Mouse (Mus musculus): ENCODE results near the gene Klhl20. TPM values are rescaled to one million over a fixed set of nuclear protein-coding genes. Genes with fewer than 3 reads are reported as not detected.
"Not testable (repeated sequence)": the region's sequence is repeated elsewhere in the genome, so short reads cannot be mapped to it uniquely, and the experiment has no call there.

The Klhl20 gene
- 19.8 and 20.3 TPM in 2 replicates for polyA plus RNA-seq (2014; fragmentation: Nextera tagmentation; extraction: Ambion mirVana)

- Histone ChIP-seq H3K9me3 (ENCODE audit: control insufficient read depth, low read length) (no peaks in the 10 kb centered on the region), H3K4me3 (ENCODE audit: low read depth, low read length) (peak within 1 kb of the TSS; percentile 84), H3K9ac (ENCODE audit: low read length) (peak within 1 kb of the TSS; percentile 90), H3K36me3 (ENCODE audit: control insufficient read depth, insufficient read depth, low read length) (no peaks in the 10 kb centered on the region), H3K27ac (ENCODE audit: low read depth, low read length) (peak within 1 kb of the TSS; percentile 45; the same call in 1 of the 2 replicates), H3K27me3 (ENCODE audit: control insufficient read depth, insufficient read depth, low read length) (no peaks in the 10 kb centered on the region), H3K4me2 (peak within 1 kb of the TSS; percentile 71), H3K4me1 (ENCODE audit: control insufficient read depth, insufficient read depth, low read length) (peaks cover 4% of the 10 kb centered on the region; the same call in 1 of the 2 replicates)
- ATAC-seq (ENCODE audit: low FRiP score) = peak; percentile 94
- DNase-seq (ENCODE audit: low spot score, missing footprints) = peak; percentile 99
- WGBS = 4% methylated on average over 41 of the region's 41 CpGs
Observed at GRCm38 (mm10) chr1:161130726-161131664, at the start of gene Klhl20. TSS of gene Klhl20 (minus strand) at chr1:161131511.

- 54% methylated on average over 8 of the region's 8 CpGs for WGBS
- H3K27ac ChIP-seq (ENCODE audit: low read depth, low read length) = no peak overlapping the region
- H3K9ac ChIP-seq (ENCODE audit: low read length) = no peak overlapping the region
- no peaks in the 10 kb centered on the region for H3K27me3 ChIP-seq (ENCODE audit: control insufficient read depth, insufficient read depth, low read length)
- no peaks in the 10 kb centered on the region for H3K36me3 ChIP-seq (ENCODE audit: control insufficient read depth, insufficient read depth, low read length)
- H3K4me1 ChIP-seq (ENCODE audit: control insufficient read depth, insufficient read depth, low read length) = no peaks in the 10 kb centered on the region
- no peak overlapping the region for H3K4me2 ChIP-seq
- ATAC-seq (ENCODE audit: low FRiP score) (no peak), DNase-seq (ENCODE audit: low spot score, missing footprints) (peak; percentile 92)
- no peaks in the 10 kb centered on the region; the same call in 1 of the 2 replicates for H3K9me3 ChIP-seq (ENCODE audit: control insufficient read depth, low read length)
- no peak overlapping the region for H3K4me3 ChIP-seq (ENCODE audit: low read depth, low read length)
Observed at GRCm38 (mm10) chr1:161180674-161181073, 49.4 kb upstream of the Klhl20 start.

GRCm38 (mm10) chr1:161170651-161171050 lies 39.3 kb upstream of the Klhl20 start:
- under 1% methylated on average over 40 of the region's 40 CpGs for WGBS
- peak; percentile 96 for ATAC-seq (ENCODE audit: low FRiP score)
- Histone ChIP-seq H3K4me1 (ENCODE audit: control insufficient read depth, insufficient read depth, low read length) (no peaks in the 10 kb centered on the region), H3K27me3 (ENCODE audit: control insufficient read depth, insufficient read depth, low read length) (no peaks in the 10 kb centered on the region), H3K9ac (ENCODE audit: low read length) (peak overlapping the region; percentile 56), H3K4me2 (peak overlapping the region; percentile 60), H3K27ac (ENCODE audit: low read depth, low read length) (no peak overlapping the region), H3K4me3 (ENCODE audit: low read depth, low read length) (peak overlapping the region; percentile 37), H3K36me3 (ENCODE audit: control insufficient read depth, insufficient read depth, low read length) (no peaks in the 10 kb centered on the region), H3K9me3 (ENCODE audit: control insufficient read depth, low read length) (no peaks in the 10 kb centered on the region)
- DNase-seq (ENCODE audit: low spot score, missing footprints) = peak; percentile 94

DNA sequence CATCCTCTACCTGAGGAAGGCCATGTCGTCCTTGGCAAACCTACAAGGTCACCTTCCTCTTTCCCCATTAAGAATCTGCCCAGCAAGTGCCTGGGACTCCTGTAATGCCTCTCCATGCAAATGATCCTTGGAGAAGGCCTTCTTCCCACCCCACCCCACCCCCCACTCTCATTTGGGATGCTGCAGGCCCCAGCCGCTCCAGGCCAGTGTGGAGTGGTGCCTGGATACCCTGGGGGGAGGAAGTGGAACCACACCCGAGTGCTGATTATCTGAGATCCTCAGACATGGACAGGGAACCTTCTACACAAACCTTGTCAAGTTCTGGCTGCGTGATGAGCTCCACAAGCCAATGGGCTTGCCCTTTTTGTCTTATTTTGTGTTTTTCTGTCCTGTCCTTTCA lies 29.0 kb upstream of the Klhl20 start:
- Histone ChIP-seq H3K27ac (ENCODE audit: low read depth, low read length) (no peak overlapping the region), H3K4me3 (ENCODE audit: low read depth, low read length) (no peak overlapping the region), H3K4me2 (no peak overlapping the region), H3K9me3 (ENCODE audit: control insufficient read depth, low read length) (no peaks in the 10 kb centered on the region), H3K4me1 (ENCODE audit: control insufficient read depth, insufficient read depth, low read length) (no peaks in the 10 kb centered on the region), H3K9ac (ENCODE audit: low read length) (no peak overlapping the region), H3K27me3 (ENCODE audit: control insufficient read depth, insufficient read depth, low read length) (no peaks in the 10 kb centered on the region), H3K36me3 (ENCODE audit: control insufficient read depth, insufficient read depth, low read length) (no peaks in the 10 kb centered on the region)
- no peak for ATAC-seq (ENCODE audit: low FRiP score)
- 59% methylated on average over 4 of the region's 4 CpGs for WGBS
- DNase-seq (ENCODE audit: low spot score, missing footprints) = no peak

DNA sequence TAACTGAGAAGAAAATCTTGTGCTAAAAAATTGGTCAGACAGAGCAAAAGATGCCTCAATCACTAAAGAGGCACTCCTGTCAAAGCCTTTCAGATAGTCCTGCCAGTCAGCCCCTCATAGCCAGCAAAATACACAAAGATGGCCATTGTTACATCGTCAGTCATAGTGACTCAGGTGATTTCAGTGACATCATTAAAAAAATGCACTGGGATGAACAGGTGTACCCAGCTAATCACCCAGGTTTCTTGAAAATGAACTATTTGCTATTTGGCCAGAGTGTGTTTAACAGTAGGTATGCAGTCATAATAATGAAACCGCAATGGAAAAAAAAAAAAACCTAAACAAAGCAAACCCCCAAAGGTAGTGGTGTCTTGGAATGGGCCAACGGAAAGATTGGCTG lies 27.9 kb upstream of the Klhl20 start, which contains the start of gene Tex50:
Tex50 (minus strand) TSS at position 101 of the 400 bp plus-strand sequence.
- Histone ChIP-seq H3K27me3 (ENCODE audit: control insufficient read depth, insufficient read depth, low read length) (no peaks in the 10 kb centered on the region), H3K4me3 (ENCODE audit: low read depth, low read length) (no peak within 1 kb of the TSS), H3K9me3 (ENCODE audit: control insufficient read depth, low read length) (no peaks in the 10 kb centered on the region), H3K36me3 (ENCODE audit: control insufficient read depth, insufficient read depth, low read length) (no peaks in the 10 kb centered on the region), H3K9ac (ENCODE audit: low read length) (no peak within 1 kb of the TSS), H3K4me1 (ENCODE audit: control insufficient read depth, insufficient read depth, low read length) (no peaks in the 10 kb centered on the region), H3K4me2 (no peak within 1 kb of the TSS), H3K27ac (ENCODE audit: low read depth, low read length) (no peak within 1 kb of the TSS)
- no peak for ATAC-seq (ENCODE audit: low FRiP score)
- WGBS = 89% methylated on average over 3 of the region's 3 CpGs
- no peak for DNase-seq (ENCODE audit: low spot score, missing footprints)

DNA sequence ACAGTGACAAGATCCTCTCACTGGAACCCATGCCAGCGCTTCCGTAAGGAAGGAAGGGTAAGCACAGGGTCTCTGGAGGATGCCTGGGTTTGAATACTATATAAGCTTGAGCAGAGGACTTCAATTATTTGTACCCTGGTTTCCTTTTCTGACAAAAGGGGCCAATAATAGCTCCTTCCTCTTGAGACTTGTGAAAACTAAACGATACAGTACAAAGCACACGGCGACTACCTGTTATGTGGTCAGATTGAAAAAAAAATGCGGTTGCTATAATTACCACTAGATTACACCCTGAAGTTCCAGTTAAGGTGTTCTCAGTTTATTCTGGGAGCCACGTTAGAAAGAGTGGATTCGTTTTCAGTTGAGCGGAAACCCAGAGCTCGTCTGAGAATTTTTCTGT lies 25.2 kb upstream of the Klhl20 start:
- Histone ChIP-seq H3K36me3 (ENCODE audit: control insufficient read depth, insufficient read depth, low read length) (no peaks in the 10 kb centered on the region), H3K4me1 (ENCODE audit: control insufficient read depth, insufficient read depth, low read length) (no peaks in the 10 kb centered on the region), H3K4me3 (ENCODE audit: low read depth, low read length) (no peak overlapping the region), H3K27me3 (ENCODE audit: control insufficient read depth, insufficient read depth, low read length) (no peaks in the 10 kb centered on the region), H3K4me2 (no peak overlapping the region), H3K9me3 (ENCODE audit: control insufficient read depth, low read length) (no peaks in the 10 kb centered on the region), H3K9ac (ENCODE audit: low read length) (no peak overlapping the region), H3K27ac (ENCODE audit: low read depth, low read length) (no peak overlapping the region)
- 85% methylated on average over 10 of the region's 10 CpGs for WGBS
- DNase-seq (ENCODE audit: low spot score, missing footprints) = no peak
- ATAC-seq (ENCODE audit: low FRiP score) = no peak

DNA sequence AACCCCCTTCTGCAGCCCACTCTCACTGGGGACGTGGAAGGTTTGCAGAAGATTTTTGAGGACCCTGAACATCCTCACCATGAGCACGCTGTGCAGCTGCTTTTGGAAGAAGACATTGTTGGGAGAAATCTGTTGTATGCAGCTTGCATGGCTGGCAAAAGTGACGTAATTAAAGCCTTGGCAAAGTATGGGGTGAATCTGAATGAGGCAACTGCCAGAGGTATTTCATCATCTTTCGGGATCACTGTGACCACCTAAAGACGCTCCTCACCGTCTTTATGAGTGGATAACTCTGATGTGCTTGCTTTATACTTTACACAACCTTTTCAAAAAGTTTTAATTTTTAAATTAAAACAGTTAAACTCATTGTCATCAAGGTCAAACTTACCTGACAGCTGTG lies 19.8 kb upstream of the Klhl20 start:
- ATAC-seq (ENCODE audit: low FRiP score) = no peak
- H3K4me2 ChIP-seq = no peak overlapping the region
- no peaks in the 10 kb centered on the region for H3K27me3 ChIP-seq (ENCODE audit: control insufficient read depth, insufficient read depth, low read length)
- no peak for DNase-seq (ENCODE audit: low spot score, missing footprints)
- WGBS = 81% methylated on average over 6 of the region's 6 CpGs
- no peaks in the 10 kb centered on the region for H3K36me3 ChIP-seq (ENCODE audit: control insufficient read depth, insufficient read depth, low read length)
- no peak overlapping the region for H3K4me3 ChIP-seq (ENCODE audit: low read depth, low read length)
- H3K4me1 ChIP-seq (ENCODE audit: control insufficient read depth, insufficient read depth, low read length) = no peaks in the 10 kb centered on the region
- no peak overlapping the region for H3K9ac ChIP-seq (ENCODE audit: low read length)
- H3K27ac ChIP-seq (ENCODE audit: low read depth, low read length) = no peak overlapping the region
- H3K9me3 ChIP-seq (ENCODE audit: control insufficient read depth, low read length) = no peaks in the 10 kb centered on the region

DNA sequence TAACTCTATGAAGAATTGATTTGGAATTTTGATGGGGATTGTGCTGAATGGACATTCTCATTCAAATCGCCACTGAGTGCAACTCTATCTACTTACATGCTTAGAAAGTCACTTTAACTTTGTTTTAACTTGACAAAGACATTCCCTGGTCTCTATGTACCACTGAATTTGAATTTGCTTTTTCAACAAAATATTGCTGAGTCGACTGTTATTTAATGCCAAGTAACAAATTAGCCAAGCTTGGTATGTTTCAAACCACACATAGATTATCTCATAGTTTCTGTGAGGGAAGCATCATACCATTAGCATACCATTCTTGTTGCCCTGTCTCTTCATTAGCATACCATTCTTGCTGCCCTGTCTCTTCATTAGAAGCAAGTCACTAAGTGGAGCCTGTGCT lies 16.6 kb upstream of the Klhl20 start:
- no peak overlapping the region for H3K4me3 ChIP-seq (ENCODE audit: low read depth, low read length)
- no peaks in the 10 kb centered on the region for H3K27me3 ChIP-seq (ENCODE audit: control insufficient read depth, insufficient read depth, low read length)
- ATAC-seq (ENCODE audit: low FRiP score) = no peak
- no peak overlapping the region for H3K4me2 ChIP-seq
- H3K27ac ChIP-seq (ENCODE audit: low read depth, low read length) = no peak overlapping the region
- no peak overlapping the region for H3K9ac ChIP-seq (ENCODE audit: low read length)
- no peaks in the 10 kb centered on the region for H3K9me3 ChIP-seq (ENCODE audit: control insufficient read depth, low read length)
- WGBS = 80% methylated on average over 2 of the region's 2 CpGs
- no peak for DNase-seq (ENCODE audit: low spot score, missing footprints)
- H3K4me1 ChIP-seq (ENCODE audit: control insufficient read depth, insufficient read depth, low read length) = no peaks in the 10 kb centered on the region
- H3K36me3 ChIP-seq (ENCODE audit: control insufficient read depth, insufficient read depth, low read length) = no peaks in the 10 kb centered on the region

DNA sequence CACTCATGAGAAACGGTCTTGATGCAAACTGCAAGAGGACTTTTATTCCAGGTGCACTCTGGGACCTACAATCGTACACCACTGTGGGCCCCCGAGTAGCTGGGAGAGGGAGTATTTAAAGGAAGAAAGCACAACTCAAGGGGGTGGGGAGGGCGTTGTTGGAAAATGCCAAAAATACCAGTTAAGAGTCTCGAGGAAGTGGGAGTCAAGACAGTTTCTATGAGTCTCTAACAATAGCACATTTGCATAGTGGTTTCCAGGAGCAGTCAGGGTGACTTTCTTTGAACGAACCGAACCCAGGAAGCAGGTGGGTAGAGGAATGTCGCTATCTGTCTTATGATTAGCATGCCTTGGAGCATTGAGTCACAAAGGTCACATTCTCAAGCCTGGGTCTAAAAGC lies 14.3 kb upstream of the Klhl20 start:
- not testable (repeated sequence) for H3K4me1 ChIP-seq (ENCODE audit: control insufficient read depth, insufficient read depth, low read length); H3K4me3 ChIP-seq (ENCODE audit: low read depth, low read length); H3K36me3 ChIP-seq (ENCODE audit: control insufficient read depth, insufficient read depth, low read length); H3K9ac ChIP-seq (ENCODE audit: low read length); H3K9me3 ChIP-seq (ENCODE audit: control insufficient read depth, low read length); DNase-seq (ENCODE audit: low spot score, missing footprints); H3K27ac ChIP-seq (ENCODE audit: low read depth, low read length); ATAC-seq (ENCODE audit: low FRiP score); H3K27me3 ChIP-seq (ENCODE audit: control insufficient read depth, insufficient read depth, low read length); H3K4me2 ChIP-seq
- WGBS = 87% methylated on average over 8 of the region's 8 CpGs

Measured in midbrain, embryonic 11.5 days (tissue).